Mouse (Mus musculus) layer of hippocampus, adult 2 months (tissue): ENCODE measurements around the gene Reck. TPM values are rescaled to one million over a fixed set of nuclear protein-coding genes. Genes with fewer than 3 reads are reported as not detected.
A peak's percentile ranks its signal among the peaks of the same experiment; 100 is the strongest.

Source experiments
- DNase-seq, 2 experiments: peaks; one replicate each; pipeline ENCODE4 v3.0.0; 2022; ENCODE audit warnings: low spot score in 2 of 2
- H3K27ac ChIP-seq: fragments of 200-600 bp; 2 replicates; pipeline ENCODE4 v1.8.1; 2022
- H3K4me3 ChIP-seq: fragments of 200-600 bp; 2 replicates; pipeline ENCODE4 v1.8.1; 2022; ENCODE audit warnings: mild to moderate bottlenecking
- CTCF ChIP-seq: fragments of 200-600 bp; conservative IDR thresholded peaks from 2 replicates; pipeline ENCODE4 v1.8.1; 2022; ENCODE audit warnings: antibody characterized with exemption, mild to moderate bottlenecking, moderate library complexity
- total RNA-seq, 2 experiments: library from RNA; stranded (reverse); gene quantifications; 2 replicates each; pipeline ENCODE4 v1.2.3; 2021

Reck gene
- total RNA-seq, 2 experiments from 2014 or later: 7.7 TPM

DNA sequence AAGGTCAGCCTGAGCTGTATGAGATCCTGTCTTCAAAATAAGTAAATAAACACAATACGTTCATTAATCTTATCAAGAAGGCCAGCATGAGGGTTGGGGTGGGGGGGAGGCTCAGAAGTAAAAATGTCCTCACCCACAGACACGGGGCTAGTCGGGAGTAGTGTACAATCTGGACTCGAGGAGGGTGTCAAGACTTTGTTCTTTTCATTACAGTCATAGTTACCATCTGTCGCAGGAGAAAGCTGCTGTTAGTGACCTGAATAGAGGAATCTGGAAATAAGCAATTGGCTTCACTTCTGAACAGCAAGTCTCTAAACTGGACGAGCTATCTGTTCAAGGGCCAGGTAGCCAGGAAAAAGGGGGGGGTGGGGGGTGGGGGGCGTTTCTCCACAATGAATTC lies 829 bp upstream of the Reck start:
- no peak for TF ChIP-seq CTCF
- DNase-seq: no peak
- no peak overlapping the region for H3K4me3 ChIP-seq
- no peak overlapping the region for H3K27ac ChIP-seq

GRCm38 (mm10) chr4:43875919-43876411 lies 635 bp downstream of the Reck start:
- no peak for DNase-seq
- Histone ChIP-seq H3K27ac (peak overlapping the region; percentile 91), H3K4me3 (peak overlapping the region; percentile 90)
- TF ChIP-seq CTCF: 0 out of 2 replicates have a peak, but pooled peaks have one; percentile 24

GRCm38 (mm10) chr4:43877230-43877629 lies 1.9 kb downstream of the Reck start:
- DNase-seq: no peak
- Histone ChIP-seq H3K27ac (no peak overlapping the region), H3K4me3 (no peak overlapping the region)
- TF ChIP-seq CTCF: no peak

GRCm38 (mm10) chr4:43878121-43878776 lies 2.9 kb downstream of the Reck start:
- Histone ChIP-seq H3K27ac (peak overlapping the region; percentile 70), H3K4me3 (no peak overlapping the region)
- TF ChIP-seq CTCF: no peak
- no peak for DNase-seq

- DNase-seq: no peak
- H3K27ac ChIP-seq: no peak overlapping the region
- no peak overlapping the region for H3K4me3 ChIP-seq
- TF ChIP-seq CTCF: no peak
These were observed 4.2 kb downstream of the Reck start for GRCm38 (mm10) chr4:43879566-43879965.

- no peak overlapping the region for H3K4me3 ChIP-seq
- H3K27ac ChIP-seq: peak overlapping the region; percentile 56
- DNase-seq: no peak
- TF ChIP-seq CTCF: no peak
These were observed 8.9 kb downstream of the Reck start for GRCm38 (mm10) chr4:43884196-43884595.

DNA sequence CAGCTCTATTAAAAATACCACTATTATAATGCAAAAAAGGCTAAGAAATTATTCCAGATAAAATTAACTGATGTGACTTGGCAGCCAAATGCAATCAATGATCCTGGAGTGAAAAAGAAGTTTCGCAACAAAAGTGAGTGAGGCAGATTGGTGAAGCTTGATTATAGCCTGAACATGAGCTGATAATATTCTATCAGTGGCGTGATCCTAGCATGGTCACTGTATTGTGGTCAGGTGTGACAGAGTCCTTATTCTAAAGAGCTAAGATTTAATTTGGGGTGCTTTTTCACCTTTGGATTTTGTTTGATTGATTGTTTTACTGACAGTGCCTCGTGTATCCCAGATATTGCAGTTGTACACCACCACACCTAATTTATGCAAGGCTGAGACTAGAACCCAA lies 15.9 kb downstream of the Reck start:
- Histone ChIP-seq H3K27ac (no peak overlapping the region), H3K4me3 (no peak overlapping the region)
- no peak for DNase-seq
- TF ChIP-seq CTCF: no peak

DNA sequence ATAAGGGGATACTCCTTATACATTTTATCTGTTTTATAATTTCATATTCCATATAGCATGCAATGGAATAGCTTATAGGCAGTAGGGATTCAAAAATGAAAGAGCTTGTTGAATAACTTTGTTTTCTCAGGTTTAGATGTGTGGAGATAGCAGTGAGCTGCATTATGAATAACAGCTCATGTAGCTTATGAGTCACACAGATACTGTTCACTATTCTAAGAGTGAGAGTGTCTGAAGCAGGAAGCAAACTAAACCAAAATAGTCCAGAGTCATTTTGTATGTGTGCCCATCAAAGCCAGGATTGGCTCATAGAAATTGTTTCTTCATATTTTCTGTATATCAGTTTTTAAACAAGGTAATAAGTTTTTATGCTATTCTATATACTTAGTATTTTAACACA lies 21.9 kb downstream of the Reck start:
- TF ChIP-seq CTCF: no peak

DNA sequence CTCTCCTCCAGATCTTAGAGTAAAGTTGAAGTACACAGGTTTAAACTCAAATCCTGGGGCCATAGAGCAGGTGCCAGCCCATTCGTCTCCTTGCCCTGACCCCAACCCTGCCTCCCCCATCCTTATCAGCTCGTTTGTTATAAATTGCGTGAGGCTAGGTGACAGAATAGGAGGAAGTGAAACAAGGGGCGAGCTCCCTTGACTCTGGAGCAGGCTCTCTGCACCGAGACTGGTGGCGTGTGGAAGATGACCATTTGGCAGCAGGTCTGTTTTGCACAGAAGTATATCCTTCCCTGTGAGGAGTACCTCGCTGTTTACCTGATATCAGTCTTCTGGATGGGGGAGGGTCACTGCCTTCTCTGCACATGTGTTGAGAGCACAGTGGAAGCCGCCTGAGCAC lies 23.9 kb downstream of the Reck start:
- H3K27ac ChIP-seq: no peak overlapping the region
- TF ChIP-seq CTCF: no peak
- H3K4me3 ChIP-seq: no peak overlapping the region
- DNase-seq: no peak

More for the DNA sequence above, 21.9 kb downstream of the Reck start:
- no peak overlapping the region for H3K27ac ChIP-seq
- no peak overlapping the region for H3K4me3 ChIP-seq
- DNase-seq: no peak

GRCm38 (mm10) chr4:43903690-43904089 lies 28.4 kb downstream of the Reck start:
- H3K4me3 ChIP-seq: no peak overlapping the region
- H3K27ac ChIP-seq: no peak overlapping the region
- no peak for TF ChIP-seq CTCF
- DNase-seq: no peak

DNA sequence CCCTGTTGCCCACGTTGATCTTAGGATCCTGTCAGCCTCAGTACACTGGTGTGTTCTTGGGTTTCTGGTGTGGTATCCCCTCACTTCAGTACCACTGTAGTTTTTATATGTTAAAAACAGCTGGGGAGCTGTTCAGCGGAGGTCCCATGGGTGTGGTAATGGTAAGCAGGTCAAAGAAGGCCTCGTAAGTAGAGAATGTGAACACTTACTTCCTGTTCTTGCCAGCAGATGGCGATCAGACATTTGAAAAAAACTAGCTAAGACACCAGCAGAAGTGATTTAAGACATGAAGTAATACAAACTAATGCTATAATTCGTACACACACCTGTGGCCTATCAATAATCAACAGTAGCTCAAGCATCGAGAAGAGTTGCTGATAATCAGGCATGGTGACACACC lies 31.1 kb downstream of the Reck start:
- peak; percentile 27 to 45 for DNase-seq
- no peak overlapping the region for H3K27ac ChIP-seq
- TF ChIP-seq CTCF: peak; percentile 85
- no peak overlapping the region for H3K4me3 ChIP-seq

DNA sequence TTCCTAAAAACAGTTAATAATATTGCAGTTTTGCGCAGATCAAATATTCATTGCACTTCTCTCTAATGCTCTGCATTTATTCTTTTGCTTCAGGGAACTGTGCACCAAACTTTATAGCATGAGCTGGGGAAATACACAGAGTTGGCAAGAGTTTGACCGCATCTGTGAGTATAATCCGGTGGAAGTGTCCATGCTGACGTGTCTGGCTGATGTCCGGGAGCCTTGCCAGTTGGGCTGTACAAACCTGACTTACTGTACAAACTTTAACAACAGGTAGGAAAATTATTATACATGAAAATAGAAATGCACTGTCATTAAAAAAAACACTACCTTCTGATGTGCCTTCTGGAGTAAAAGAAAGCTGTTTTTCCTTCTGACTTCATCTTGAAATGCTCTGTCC lies 42.9 kb downstream of the Reck start:
- Histone ChIP-seq H3K27ac (no peak overlapping the region), H3K4me3 (no peak overlapping the region)
- no peak for DNase-seq
- TF ChIP-seq CTCF: no peak

- TF ChIP-seq CTCF: peak; percentile 45
- H3K4me3 ChIP-seq: no peak overlapping the region
- no peak for DNase-seq
- no peak overlapping the region for H3K27ac ChIP-seq
These were observed 45.3 kb downstream of the Reck start for GRCm38 (mm10) chr4:43920602-43921001.

GRCm38 (mm10) chr4:43925125-43925524 lies 49.8 kb downstream of the Reck start:
- no peak overlapping the region for H3K27ac ChIP-seq
- H3K4me3 ChIP-seq: no peak overlapping the region
- TF ChIP-seq CTCF: no peak
- no peak for DNase-seq
